Mouse (Mus musculus) midbrain, embryonic 14.5 days (tissue): ENCODE measurements at regions not wholly inside any gene's neighbourhood (a gene's known extent, or its start where the extent isn't known, plus 50 kb on each side); places are given as distances from the start of the nearest gene placed in this dataset.

ENCODE experiments used
- ATAC-seq: fragments of 200-750 bp; cut with Nextera tagmentation; 2 replicates; pipeline ENCODE4 v1.8.0; 2017; ENCODE audit warnings: moderate number of reproducible peaks, moderate library complexity; ENCODE audit not compliant: low FRiP score, low TSS enrichment
- DNase-seq: peaks from one replicate; pipeline ENCODE4 v3.0.0-alpha.2; 2015
- H3K27ac ChIP-seq: fragments of 300-500 bp; sonication (generic); replicated peaks from 2 replicates; pipeline ENCODE4 v1.5.1; 2014; ENCODE audit warnings: mild to moderate bottlenecking, low read depth, low read length, moderate library complexity
- H3K27me3 ChIP-seq: fragments of 300-500 bp; sonication (generic); 2 replicates; pipeline ENCODE4 v1.6.1; 2014; ENCODE audit warnings: low read length, control low read depth, mixed read lengths; ENCODE audit not compliant: control insufficient read depth, insufficient read depth
- H3K36me3 ChIP-seq: fragments of 300-500 bp; sonication (generic); 2 replicates; pipeline ENCODE4 v1.6.1; 2014; ENCODE audit warnings: low read length, control low read depth; ENCODE audit not compliant: control insufficient read depth, insufficient read depth
- H3K4me1 ChIP-seq: fragments of 300-500 bp; sonication (generic); 2 replicates; pipeline ENCODE4 v1.6.1; 2014; ENCODE audit warnings: mild to moderate bottlenecking, antibody characterized with exemption, low read length, control low read depth; ENCODE audit not compliant: control insufficient read depth, insufficient read depth
- H3K4me2 ChIP-seq: fragments of 300-500 bp; sonication (generic); 2 replicates; pipeline ENCODE4 v1.6.1; 2014; ENCODE audit warnings: mild to moderate bottlenecking, low read length, moderate library complexity
- H3K4me3 ChIP-seq: fragments of 300-500 bp; sonication (generic); replicated peaks from 2 replicates; pipeline ENCODE4 v1.5.1; 2014; ENCODE audit warnings: low read depth, low read length
- H3K9ac ChIP-seq: fragments of 300-500 bp; sonication (generic); replicated peaks from 2 replicates; pipeline ENCODE4 v1.6.1; 2014; ENCODE audit warnings: mild to moderate bottlenecking, low read length, moderate library complexity
- H3K9me3 ChIP-seq: fragments of 300-500 bp; sonication (generic); 2 replicates; pipeline ENCODE4 v1.6.1; 2016; ENCODE audit warnings: low read length, control low read depth, mixed read lengths; ENCODE audit not compliant: control insufficient read depth
- WGBS: fragments of 180-500 bp; shearing (Covaris S2); extraction: QIAGEN DNeasy Blood & Tissue Kit; methylation state at CpG from one replicate; pipeline ENCODE4 v1.1.7; 2014; 5-methylcytosine and 5-hydroxymethylcytosine counted together

DNA sequence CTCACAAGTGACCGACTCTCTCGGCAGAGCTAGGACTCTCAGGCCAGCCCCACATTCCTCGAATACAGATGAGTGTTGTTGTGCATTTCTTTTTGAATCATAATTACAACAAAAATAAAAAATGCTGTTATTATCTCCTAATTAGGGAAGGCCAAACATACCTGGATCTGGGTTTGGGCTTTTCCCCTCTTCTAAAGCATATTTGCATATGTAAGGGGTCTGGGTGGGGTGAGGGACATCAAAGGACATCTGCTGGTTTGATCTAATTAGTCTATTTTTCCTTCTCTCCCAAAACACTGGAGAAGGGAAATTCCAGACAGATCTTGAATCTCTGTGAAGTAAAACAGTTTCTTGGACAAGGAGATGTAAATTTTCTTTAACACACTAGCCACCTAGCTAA lies 85.3 kb downstream of the Tfap2a start:
- ATAC-seq, result no peak
- WGBS, result 62% methylated on average over 3 of the region's 3 CpGs
- H3K4me1 ChIP-seq, result peaks cover 4% of the 10 kb centered on the region; the same call in 1 of the 2 replicates
- no peak for DNase-seq
- 0 out of 2 replicates have a peak, but pooled peaks cover 2% of the 10 kb centered on the region for H3K27me3 ChIP-seq
- no peak overlapping the region for H3K27ac ChIP-seq
- no peak overlapping the region for H3K4me3 ChIP-seq
- H3K4me2 ChIP-seq, result no peak overlapping the region
- no peak overlapping the region for H3K9ac ChIP-seq
- no peaks in the 10 kb centered on the region for H3K9me3 ChIP-seq
- H3K36me3 ChIP-seq, result no peaks in the 10 kb centered on the region

GRCm38 (mm10) chr13:40651056-40651455 lies 87.1 kb downstream of the Tfap2a start:
- ATAC-seq, result peak; percentile 75; the same call in 1 of the 2 replicates
- H3K27ac ChIP-seq, result no peak overlapping the region
- H3K4me1 ChIP-seq, result peaks cover 4% of the 10 kb centered on the region; the same call in 1 of the 2 replicates
- peak; percentile 83 for DNase-seq
- no peak overlapping the region for H3K9ac ChIP-seq
- no peak overlapping the region for H3K4me3 ChIP-seq
- H3K9me3 ChIP-seq, result no peaks in the 10 kb centered on the region
- 0 out of 2 replicates have a peak, but pooled peaks cover 2% of the 10 kb centered on the region for H3K27me3 ChIP-seq
- no peaks in the 10 kb centered on the region for H3K36me3 ChIP-seq
- WGBS, result 57% methylated on average over 16 of the region's 16 CpGs
- peak overlapping the region; percentile 21; the same call in 1 of the 2 replicates for H3K4me2 ChIP-seq

- DNase-seq (peak; percentile 43), ATAC-seq (no peak)
- no peak overlapping the region; the same call in 1 of the 2 replicates for H3K27ac ChIP-seq
- no peaks in the 10 kb centered on the region for H3K36me3 ChIP-seq
- peak overlapping the region; percentile 35; the same call in 1 of the 2 replicates for H3K4me2 ChIP-seq
- peaks cover 4% of the 10 kb centered on the region; the same call in 1 of the 2 replicates for H3K4me1 ChIP-seq
- 20% methylated on average over 10 of the region's 10 CpGs for WGBS
- no peak overlapping the region for H3K4me3 ChIP-seq
- 0 out of 2 replicates have a peak, but pooled peaks cover 2% of the 10 kb centered on the region for H3K27me3 ChIP-seq
- no peaks in the 10 kb centered on the region for H3K9me3 ChIP-seq
- peak overlapping the region; percentile 26; the same call in 1 of the 2 replicates for H3K9ac ChIP-seq
Measured at GRCm38 (mm10) chr13:40650036-40650709, 88.0 kb downstream of the Tfap2a start.

DNA sequence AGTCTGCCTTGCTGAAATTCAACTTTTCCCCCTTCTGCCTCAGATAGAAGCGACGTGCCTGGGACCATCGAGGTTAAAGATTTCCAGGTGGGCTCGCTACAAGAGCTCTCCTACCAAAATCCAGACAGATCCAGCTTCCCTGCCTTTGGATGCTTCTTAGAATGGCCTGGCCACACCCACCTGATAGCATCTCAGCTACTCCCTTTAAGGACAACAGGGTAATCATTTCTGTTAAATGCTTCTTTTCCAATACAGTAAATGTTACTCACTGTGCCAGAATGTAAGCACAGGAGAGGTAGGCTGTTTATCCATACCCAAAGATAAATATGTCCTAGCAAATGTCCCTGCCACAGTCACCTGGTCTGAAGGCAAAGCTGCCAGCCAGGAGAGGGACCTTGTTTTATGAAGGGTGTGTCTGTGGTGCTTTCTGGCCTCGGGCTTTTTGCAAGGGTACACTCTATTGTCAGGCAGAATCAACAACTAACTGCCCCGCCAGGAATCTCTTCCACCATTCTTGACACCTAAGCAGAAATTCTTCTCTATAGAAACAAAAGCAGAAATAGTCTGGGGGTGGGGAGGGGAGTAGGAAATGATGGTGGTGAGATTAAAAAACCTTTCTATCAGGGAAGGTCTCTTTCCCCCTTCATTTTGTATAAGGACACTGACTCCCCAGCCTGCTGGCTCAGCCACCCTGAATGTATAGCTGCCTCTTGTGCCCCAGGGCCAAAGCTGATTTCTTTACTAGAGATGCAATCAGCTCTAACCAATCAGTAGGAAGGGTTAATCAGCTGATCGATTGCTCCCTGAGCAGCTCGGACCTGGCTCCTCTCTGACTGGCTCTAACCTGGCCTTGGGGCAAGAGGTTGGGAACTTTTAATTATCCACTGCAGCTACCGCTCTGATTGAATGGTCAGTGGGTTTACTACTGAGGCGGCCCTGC lies 88.8 kb downstream of the Tfap2a start:
- 34% methylated on average over 10 of the region's 10 CpGs for WGBS
- Histone ChIP-seq H3K36me3 (no peaks in the 10 kb centered on the region), H3K4me1 (peaks cover 4% of the 10 kb centered on the region; the same call in 1 of the 2 replicates), H3K4me3 (no peak overlapping the region), H3K27ac (no peak overlapping the region; the same call in 1 of the 2 replicates), H3K27me3 (0 out of 2 replicates have a peak, but pooled peaks cover 2% of the 10 kb centered on the region), H3K9ac (peak overlapping the region; percentile 26; the same call in 1 of the 2 replicates), H3K9me3 (no peaks in the 10 kb centered on the region), H3K4me2 (peak overlapping the region; percentile 35; the same call in 1 of the 2 replicates)
- peak; percentile 27 for DNase-seq
- ATAC-seq, result 0 out of 2 replicates have a peak, but pooled peaks have one; percentile 58

DNA sequence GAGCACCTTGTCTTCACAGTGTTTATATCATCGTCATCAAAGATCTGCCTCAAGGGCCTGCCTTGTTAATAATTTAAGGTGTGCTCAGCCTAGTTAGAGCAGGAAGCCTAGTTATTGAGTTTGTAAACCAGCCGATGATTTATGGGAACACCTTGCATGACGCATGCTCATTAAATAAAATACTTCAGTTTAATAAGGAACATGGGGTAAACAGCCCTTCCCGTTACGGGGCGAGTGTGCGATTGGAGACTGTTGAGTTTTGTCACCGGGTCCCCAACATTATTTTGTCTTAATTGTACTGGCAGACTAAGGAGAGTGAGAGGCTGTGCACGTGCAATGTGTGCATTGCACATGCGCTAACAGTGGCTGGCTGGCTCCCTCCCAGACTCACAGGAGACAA lies 92.0 kb downstream of the Tfap2a start:
- H3K4me1 ChIP-seq, result peaks cover 4% of the 10 kb centered on the region; the same call in 1 of the 2 replicates
- no peak overlapping the region for H3K9ac ChIP-seq
- no peaks in the 10 kb centered on the region for H3K9me3 ChIP-seq
- 83% methylated on average over 10 of the region's 10 CpGs for WGBS
- no peaks in the 10 kb centered on the region for H3K36me3 ChIP-seq
- H3K4me2 ChIP-seq, result no peak overlapping the region
- no peak for ATAC-seq
- H3K27ac ChIP-seq, result no peak overlapping the region
- no peak for DNase-seq
- no peak overlapping the region for H3K4me3 ChIP-seq
- H3K27me3 ChIP-seq, result 0 out of 2 replicates have a peak, but pooled peaks cover 2% of the 10 kb centered on the region

- Histone ChIP-seq H3K4me1 (peaks cover 4% of the 10 kb centered on the region; the same call in 1 of the 2 replicates), H3K27ac (no peak overlapping the region), H3K4me3 (no peak overlapping the region), H3K36me3 (no peaks in the 10 kb centered on the region), H3K4me2 (no peak overlapping the region), H3K27me3 (0 out of 2 replicates have a peak, but pooled peaks cover 2% of the 10 kb centered on the region), H3K9me3 (no peaks in the 10 kb centered on the region), H3K9ac (no peak overlapping the region)
- WGBS, result 56% methylated on average over 3 of the region's 3 CpGs
- DNase-seq (no peak), ATAC-seq (no peak)
Measured at GRCm38 (mm10) chr13:40645646-40646045, 92.5 kb downstream of the Tfap2a start.

DNA sequence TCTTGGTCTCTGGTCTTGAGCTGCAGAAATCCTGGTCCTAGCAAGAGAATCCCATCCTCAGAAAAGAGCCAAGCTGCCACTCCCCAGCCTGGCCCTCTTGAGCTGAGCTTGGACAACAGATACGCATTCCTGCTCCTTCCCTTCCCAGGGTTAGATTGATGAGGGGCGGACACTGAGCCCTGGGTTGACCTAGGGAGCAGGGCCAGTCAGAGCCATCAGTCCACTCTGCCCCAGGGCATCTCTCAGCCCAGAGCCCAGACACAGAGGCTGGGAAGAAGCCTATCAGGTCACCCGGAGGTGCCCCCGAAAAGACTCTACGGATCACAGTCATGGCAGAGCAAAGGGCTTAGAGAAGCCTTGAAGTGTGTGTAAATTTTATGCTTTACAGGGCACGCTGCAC lies 95.2 kb downstream of the Tfap2a start:
- no peak overlapping the region for H3K4me2 ChIP-seq
- no peaks in the 10 kb centered on the region for H3K36me3 ChIP-seq
- H3K27ac ChIP-seq, result no peak overlapping the region
- 80% methylated on average over 6 of the region's 6 CpGs for WGBS
- DNase-seq (no peak), ATAC-seq (no peak)
- no peaks in the 10 kb centered on the region for H3K9me3 ChIP-seq
- H3K4me1 ChIP-seq, result no peaks in the 10 kb centered on the region
- no peaks in the 10 kb centered on the region for H3K27me3 ChIP-seq
- no peak overlapping the region for H3K4me3 ChIP-seq
- H3K9ac ChIP-seq, result no peak overlapping the region

DNA sequence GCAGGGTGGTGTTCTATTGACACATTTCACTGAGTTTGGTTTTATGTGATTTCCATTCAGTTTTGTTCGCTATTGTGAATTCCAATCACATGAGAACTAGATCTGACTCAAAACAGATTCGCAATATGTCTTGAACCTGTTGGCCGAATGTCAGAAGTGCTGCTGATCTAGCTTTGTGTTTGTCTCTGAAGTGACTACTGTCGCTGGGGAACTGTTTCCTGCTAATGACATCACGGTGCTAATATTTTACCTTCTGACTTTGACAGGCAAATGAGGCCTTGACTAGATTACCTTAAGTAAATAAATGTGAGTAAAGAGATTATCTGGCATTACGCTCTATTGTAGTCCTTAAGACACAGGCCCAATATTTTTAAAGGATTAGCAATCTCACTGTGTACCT lies 100.9 kb downstream of the Tfap2a start:
- Histone ChIP-seq H3K4me2 (no peak overlapping the region), H3K36me3 (no peaks in the 10 kb centered on the region), H3K4me3 (no peak overlapping the region), H3K9ac (no peak overlapping the region), H3K27me3 (no peaks in the 10 kb centered on the region), H3K4me1 (no peaks in the 10 kb centered on the region), H3K9me3 (no peaks in the 10 kb centered on the region), H3K27ac (no peak overlapping the region)
- DNase-seq, result no peak
- 89% methylated on average over 6 of the region's 6 CpGs for WGBS
- no peak for ATAC-seq
